In genomic region chr9:72111004-72111621, GRCm38 (mm10) we compare ENCODE assay signal across 8 mouse cellular contexts. TPM values are rescaled to one million over a fixed set of nuclear protein-coding genes. Genes with fewer than 3 reads are reported as not detected.
DNase-seq lines count a peak whose midpoint lies in the region; ATAC-seq lines count a peak whose summit lies in the region.

No protein-coding gene starts in this region.

- H3K27ac ChIP-seq in hindbrain, embryonic 11.5 days (ENCODE audit: low read depth, low read length), result peak overlapping the region; percentile 97

- peak; percentile 87 for DNase-seq in Muller cell, postnatal 12 days (ENCODE audit: inconsistent ontology term)
- DNase-seq in cerebellum, adult 9-11 months, result peak; percentile 75
- DNase-seq in hindbrain, embryonic 11.5 days (ENCODE audit: low spot score), result peak; percentile 80
- peak; percentile 39 to 66 for DNase-seq in layer of hippocampus, postnatal 25 days (ENCODE audit: extremely low spot score in 1 of 2, low spot score in 1 of 2)
- peak; percentile 67 for DNase-seq in lung, postnatal 14 days
- DNase-seq in ovary, postnatal 14 days (ENCODE audit: low spot score), result peak; percentile 45
- DNase-seq in thymus, postnatal 14 days, result peak; percentile 73

- H3K27me3 ChIP-seq in hindbrain, embryonic 11.5 days (ENCODE audit: control insufficient read depth, insufficient read depth, low read length), result no peaks in the 10 kb centered on the region

- peak; percentile 75 for ATAC-seq in frontal cortex, adult (ENCODE audit: low TSS enrichment)
- peak; percentile 83 for ATAC-seq in hindbrain, embryonic 11.5 days (ENCODE audit: low FRiP score)

- WGBS in hindbrain, embryonic 11.5 days, result 0% methylated on average over 48 of the region's 90 CpGs

- peak overlapping the region; percentile 69 for H3K4me2 ChIP-seq in hindbrain, embryonic 11.5 days (replicated peaks; ENCODE audit: low read depth, low read length)

- H3K4me3 ChIP-seq in hindbrain, embryonic 11.5 days (ENCODE audit: low read depth, low read length), result peak overlapping the region; percentile 99

- H3K36me3 ChIP-seq in hindbrain, embryonic 11.5 days (ENCODE audit: control insufficient read depth, insufficient read depth, low read length), result no peaks in the 10 kb centered on the region

- peak overlapping the region; percentile 100 for H3K9ac ChIP-seq in hindbrain, embryonic 11.5 days (ENCODE audit: low read depth, low read length)

- no peaks in the 10 kb centered on the region for H3K9me3 ChIP-seq in hindbrain, embryonic 11.5 days (ENCODE audit: control insufficient read depth, low read length)

- no peaks in the 10 kb centered on the region for H3K4me1 ChIP-seq in hindbrain, embryonic 11.5 days (replicated peaks; ENCODE audit: control insufficient read depth, insufficient read depth, low read length)

RNA-seq across cellular contexts. Expression of gene Tcf12, which starts 0.6 kb away (rescaled TPM):
- polyA plus RNA-seq in hindbrain, embryonic 11.5 days (2014; fragmentation: Nextera tagmentation; extraction: Ambion mirVana), result 215 and 227 TPM in 2 replicates
- 10 to 100 TPM; 50.1 to 68.1 TPM for total RNA-seq in layer of hippocampus, postnatal 25 days (2021)

Comparison
In these comparisons a context has a peak if more than half of its experiments do, and no peak if none do; other contexts are left out.
1. Peak in every context shown above with its lines: DNase-seq, ATAC-seq, H3K4me3 ChIP-seq and H3K27ac ChIP-seq.